Mouse (Mus musculus) megakaryocyte, embryonic 14.5 days (primary cell): ENCODE measurements around the gene Itgav. TPM values are rescaled to one million over a fixed set of nuclear protein-coding genes. Genes with fewer than 3 reads are reported as not detected.

Experiments
- H3K27me3 ChIP-seq: replicated peaks from 2 replicates; pipeline ENCODE3; 2012; ENCODE audit warnings: inconsistent platforms
- H3K36me3 ChIP-seq: replicated peaks from 2 replicates; pipeline ENCODE3; 2012; ENCODE audit warnings: low read length, inconsistent platforms, mixed read lengths
- H3K4me1 ChIP-seq: 2 replicates; pipeline ENCODE4 v1.6.1; 2012; ENCODE audit warnings: inconsistent platforms
- H3K4me3 ChIP-seq: replicated peaks from 2 replicates; pipeline ENCODE3; 2012; ENCODE audit warnings: moderate library complexity, mild to moderate bottlenecking, inconsistent platforms
- H3K9me3 ChIP-seq: 2 replicates; pipeline ENCODE4 v1.6.1; 2012; ENCODE audit warnings: inconsistent platforms
- FLI1 ChIP-seq: IDR thresholded peaks from 2 replicates; pipeline ENCODE4 v1.6.1; 2012; ENCODE audit warnings: low read length, inconsistent platforms, mixed read lengths
- GATA1 ChIP-seq: IDR thresholded peaks from 3 replicates; pipeline ENCODE4 v1.6.1; 2012; ENCODE audit warnings: mixed read lengths, low read length, inconsistent platforms, borderline replicate concordance
- polyA plus RNA-seq: library from polyadenylated mRNA; stranded (reverse); fragments of >175 nt; gene quantifications from 2 replicates; pipeline ENCODE4 v1.2.3, GENCODE M21; 2012; ENCODE audit warnings: low replicate concordance; ENCODE audit not compliant: insufficient read depth

Itgav gene
- polyA plus RNA-seq, 1 experiment = 7.1 TPM

GRCm38 (mm10) chr2:83848495-83848894 lies 124.3 kb downstream of the Itgav start:
- TF ChIP-seq GATA1 = no peak
- no peak for TF ChIP-seq FLI1
- no peaks in the 10 kb centered on the region for H3K9me3 ChIP-seq
- no peaks in the 10 kb centered on the region for H3K27me3 ChIP-seq
- no peak overlapping the region for H3K4me3 ChIP-seq
- H3K36me3 ChIP-seq = no peaks in the 10 kb centered on the region
- no peaks in the 10 kb centered on the region for H3K4me1 ChIP-seq

GRCm38 (mm10) chr2:83853423-83853822 lies 129.2 kb downstream of the Itgav start:
- H3K9me3 ChIP-seq = no peaks in the 10 kb centered on the region
- H3K36me3 ChIP-seq = no peaks in the 10 kb centered on the region
- H3K4me1 ChIP-seq = no peaks in the 10 kb centered on the region; the same call in 1 of the 2 replicates
- H3K4me3 ChIP-seq = no peak overlapping the region
- H3K27me3 ChIP-seq = no peaks in the 10 kb centered on the region
- TF ChIP-seq GATA1 = no peak
- TF ChIP-seq FLI1 = no peak

GRCm38 (mm10) chr2:83856236-83856635 lies 132.0 kb downstream of the Itgav start:
- Histone ChIP-seq H3K9me3 (no peaks in the 10 kb centered on the region), H3K4me3 (no peak overlapping the region), H3K4me1 (no peaks in the 10 kb centered on the region; the same call in 1 of the 2 replicates), H3K27me3 (no peaks in the 10 kb centered on the region), H3K36me3 (no peaks in the 10 kb centered on the region)
- TF ChIP-seq FLI1 = no peak
- TF ChIP-seq GATA1 = no peak

Other genes with a start within 250 kb of the Itgav start
- 156 and 355 TPM in 2 replicates for gene Zc3h15, start 80.0 kb upstream of the Itgav start, polyA plus RNA-seq
- gene Fam171b, start 88.2 kb downstream of the Itgav start, polyA plus RNA-seq = not detected in 2 replicates
- gene Zswim2, start 216.8 kb downstream of the Itgav start, polyA plus RNA-seq = not detected in 2 replicates
- 0.66 TPM in 1 of 2 replicates, not detected in the other for gene Gm13698, start 231.3 kb downstream of the Itgav start, polyA plus RNA-seq
- gene Gm13693, start 237.1 kb downstream of the Itgav start, polyA plus RNA-seq = 0.66 TPM in 1 of 2 replicates, not detected in the other
- gene Gm13695, start 242.9 kb downstream of the Itgav start, polyA plus RNA-seq = not detected in 2 replicates
- gene Gm13696, start 248.7 kb downstream of the Itgav start, polyA plus RNA-seq = 0.66 TPM in 1 of 2 replicates, not detected in the other